Mouse (Mus musculus) erythroblast, adult 5-6 weeks (primary cell): ENCODE measurements around the gene Smap1. TPM values are rescaled to one million over a fixed set of nuclear protein-coding genes. Genes with fewer than 3 reads are reported as not detected.

Experiments
- ATAC-seq: replicated peaks from 2 replicates; pipeline ENCODE4 v1.8.0; 2016; ENCODE audit warnings: moderate number of reproducible peaks, mild to moderate bottlenecking, moderate TSS enrichment, inconsistent platforms; ENCODE audit not compliant: poor library complexity, low FRiP score, severe bottlenecking
- total RNA-seq, 2 experiments: library from RNA; stranded (forward) in 1 of 2; stranded (reverse) in 1 of 2; fragments of 150-400 nt in 1 of 2; fragments of 200-764, 138-1000 nt in 1 of 2; gene quantifications; 2 replicates each; pipeline versions ENCODE4 v1.2.3 to v1.2.4; 2015 to 2017; ENCODE audit warnings: low replicate concordance in 2 of 2

Smap1 gene
- total RNA-seq, 2 experiments from 2014 or later, result 278 to 395 TPM

GRCm38 (mm10) chr1:23846044-23846680 is 76.0 kb downstream of the Smap1 start:
- ATAC-seq, result no peak

- no peak for ATAC-seq
Measured at GRCm38 (mm10) chr1:23845007-23845406, 77.1 kb downstream of the Smap1 start.

- ATAC-seq, result no peak
Measured at GRCm38 (mm10) chr1:23843790-23844189, 78.3 kb downstream of the Smap1 start.

GRCm38 (mm10) chr1:23842629-23843028 is 79.5 kb downstream of the Smap1 start:
- ATAC-seq, result no peak

GRCm38 (mm10) chr1:23840924-23841323 is 81.2 kb downstream of the Smap1 start:
- ATAC-seq, result no peak

GRCm38 (mm10) chr1:23836630-23837029 is 85.5 kb downstream of the Smap1 start:
- no peak for ATAC-seq

- no peak for ATAC-seq
Measured at GRCm38 (mm10) chr1:23834819-23835218, 87.3 kb downstream of the Smap1 start.

GRCm38 (mm10) chr1:23834246-23834645 is 87.9 kb downstream of the Smap1 start:
- no peak for ATAC-seq

- peak; percentile 80 for ATAC-seq
Measured at GRCm38 (mm10) chr1:23826887-23827758, 95.0 kb downstream of the Smap1 start.

- ATAC-seq, result no peak
Measured at GRCm38 (mm10) chr1:23821615-23822014, 100.5 kb downstream of the Smap1 start.

- ATAC-seq, result no peak
Measured at GRCm38 (mm10) chr1:23798306-23798705, 123.8 kb downstream of the Smap1 start.

Other genes starting within 250 kb of the Smap1 start
- not detected in 2 replicates for gene B3gat2, start 160.6 kb downstream of the Smap1 start, total RNA-seq (2015; ENCODE audit: low replicate concordance)
- gene B3gat2, start 160.6 kb downstream of the Smap1 start, total RNA-seq (2017; ENCODE audit: low replicate concordance), result 0.43 and 3.1 TPM in 2 replicates
- gene Sdhaf4, start 83.3 kb upstream of the Smap1 start, total RNA-seq (2015; ENCODE audit: low replicate concordance), result 7.5 and 13.8 TPM in 2 replicates
- 6.7 and 8.2 TPM in 2 replicates for gene Sdhaf4, start 83.3 kb upstream of the Smap1 start, total RNA-seq (2017; ENCODE audit: low replicate concordance)
- not detected in 2 replicates for gene Fam135a, start 178.0 kb upstream of the Smap1 start, total RNA-seq (2015; ENCODE audit: low replicate concordance)
- 0.94 TPM in 1 of 2 replicates, not detected in the other for gene Fam135a, start 178.0 kb upstream of the Smap1 start, total RNA-seq (2017; ENCODE audit: low replicate concordance)